Mouse (Mus musculus): ENCODE measurements around the gene Atxn7l1. TPM values are rescaled to one million over a fixed set of nuclear protein-coding genes. Genes with fewer than 3 reads are reported as not detected.

The Atxn7l1 gene
- polyA plus RNA-seq, 1 experiment = 47.8 TPM

- no peak overlapping the region for H3K4me3 ChIP-seq (replicated peaks; ENCODE audit: extremely low read depth, low read depth, low read length)
- WGBS = 39% methylated on average over 6 of the region's 6 CpGs
- no peak for DNase-seq
- TF ChIP-seq CTCF (IDR thresholded peaks at IDR 0.05; ENCODE audit: insufficient read depth, low read length) (no peak), POLR2A (IDR thresholded peaks at IDR 0.05; ENCODE audit: borderline replicate concordance, extremely low read depth, low read depth, low read length) (no peak)
- no peaks in the 10 kb centered on the region for H3K4me1 ChIP-seq (ENCODE audit: control insufficient read depth, insufficient read depth, low read length)
Measured at GRCm38 (mm10) chr12:33411580-33412151, 264.2 kb downstream of the Atxn7l1 start.

Other genes with a start within 250 kb of the Atxn7l1 start
- 73.2 and 121 TPM in 2 replicates for gene Sypl, start 193.8 kb upstream of the Atxn7l1 start, polyA plus RNA-seq (2012; rRNA removed)
- 14.5 and 18.5 TPM in 2 replicates for gene Cdhr3, start 54.8 kb upstream of the Atxn7l1 start, polyA plus RNA-seq (2012; rRNA removed)
- gene Efcab10, start 247.2 kb downstream of the Atxn7l1 start, polyA plus RNA-seq (2012; rRNA removed) = 1.6 TPM in 2 replicates

Data from lung, adult 2 months (tissue).